Mouse (Mus musculus) G1E (cell line): ENCODE results near the gene Gtf3c5.

Source experiments
- CTCF ChIP-seq: IDR thresholded peaks from 2 replicates; pipeline ENCODE4 v1.5.1; 2012; ENCODE audit warnings: low read depth, low read length, inconsistent platforms, mixed read lengths
- GATA1 ChIP-seq: IDR thresholded peaks from 2 replicates; pipeline ENCODE4 v1.6.1; 2012; ENCODE audit warnings: borderline replicate concordance, low read length, inconsistent platforms, mixed read lengths
- POLR2AphosphoS5 ChIP-seq: IDR thresholded peaks from 2 replicates; pipeline ENCODE4 v1.6.1; 2012; ENCODE audit warnings: low read depth, low read length, inconsistent platforms; ENCODE audit not compliant: insufficient replicate concordance

DNA sequence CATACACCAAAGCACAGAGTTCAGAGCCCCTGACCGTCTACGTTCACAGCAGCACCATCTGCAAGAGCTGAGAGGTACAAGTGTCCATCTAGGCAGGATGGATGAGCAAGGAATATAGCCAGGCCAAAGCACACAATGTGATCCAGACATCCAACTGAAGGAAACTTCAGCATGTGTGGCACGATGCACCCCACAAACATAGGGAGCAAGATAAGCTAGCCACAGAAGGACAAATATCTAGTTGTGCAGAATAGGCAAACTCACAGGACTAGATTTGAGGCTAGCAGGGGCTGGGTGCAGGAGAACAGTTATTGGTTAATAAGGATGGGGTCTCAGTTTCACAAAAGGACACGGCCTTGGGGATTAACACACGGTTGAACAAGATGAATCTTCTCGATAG is 35.8 kb upstream of the Gtf3c5 start:
- TF ChIP-seq CTCF (no peak), GATA1 (no peak), POLR2AphosphoS5 (no peak)
